Mouse (Mus musculus): Measurements from ENCODE around the gene Chrm2.

The Chrm2 gene

GRCm38 (mm10) chr6:36516508-36516907 lies 128.6 kb downstream of the Chrm2 start:
- DNase-seq (ENCODE audit: low spot score in 2 of 2) = no peak

DNA sequence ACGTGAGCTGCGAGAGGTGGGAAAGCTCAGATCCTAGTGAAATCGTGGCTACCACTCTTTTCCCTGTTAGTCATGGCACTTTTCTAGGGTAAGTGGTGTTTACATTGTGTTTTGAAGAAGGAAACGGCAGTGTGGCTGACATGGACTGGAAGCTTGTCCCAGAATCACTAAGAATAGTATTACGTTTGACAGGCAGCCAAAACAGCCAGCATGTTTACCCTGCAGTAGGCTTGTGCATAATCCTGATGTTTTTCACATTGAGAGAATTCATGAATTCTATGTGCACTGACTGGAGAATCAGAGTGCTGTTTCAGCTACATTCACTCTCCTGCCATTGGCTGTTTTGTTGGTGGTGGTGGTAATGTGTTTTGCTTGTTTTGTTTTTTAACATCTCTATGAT lies 129.4 kb downstream of the Chrm2 start:
- DNase-seq (ENCODE audit: low spot score in 2 of 2) = no peak

DNA sequence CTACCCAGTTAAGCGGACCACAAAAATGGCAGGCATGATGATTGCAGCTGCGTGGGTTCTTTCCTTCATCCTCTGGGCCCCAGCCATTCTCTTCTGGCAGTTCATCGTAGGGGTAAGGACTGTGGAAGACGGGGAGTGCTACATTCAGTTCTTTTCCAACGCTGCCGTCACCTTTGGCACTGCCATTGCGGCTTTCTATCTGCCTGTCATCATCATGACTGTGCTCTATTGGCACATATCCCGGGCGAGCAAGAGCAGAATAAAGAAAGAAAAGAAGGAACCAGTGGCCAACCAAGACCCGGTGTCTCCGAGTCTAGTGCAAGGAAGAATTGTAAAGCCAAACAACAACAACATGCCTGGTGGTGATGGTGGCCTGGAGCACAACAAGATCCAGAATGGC lies 135.7 kb downstream of the Chrm2 start:
- no peak for DNase-seq (ENCODE audit: low spot score in 2 of 2)

- DNase-seq (ENCODE audit: low spot score in 2 of 2) = no peak
Measured at GRCm38 (mm10) chr6:36528509-36528908, 140.6 kb downstream of the Chrm2 start.

GRCm38 (mm10) chr6:36541247-36541646 lies 153.4 kb downstream of the Chrm2 start:
- no peak for DNase-seq (ENCODE audit: low spot score in 2 of 2)

GRCm38 (mm10) chr6:36566886-36567285 lies 179.0 kb downstream of the Chrm2 start:
- DNase-seq (ENCODE audit: low spot score in 2 of 2) = no peak
